Mouse (Mus musculus) heart, embryonic 14.5 days (tissue): ENCODE data around the gene Cidec. TPM values are rescaled to one million over a fixed set of nuclear protein-coding genes. Genes with fewer than 3 reads are reported as not detected.

ENCODE experiments used
- ATAC-seq: fragments of 200-750 bp; cut with Nextera tagmentation; 2 replicates; pipeline ENCODE4 v1.8.0; 2017; ENCODE audit warnings: low read depth, moderate TSS enrichment; ENCODE audit not compliant: insufficient number of reproducible peaks, insufficient read depth, low FRiP score
- H3K27ac ChIP-seq, 2 experiments: fragments of 200-500 bp in 1 of 2; fragments of 300-500 bp in 1 of 2; sonication (generic) in 1 of 2; replicated peaks in 1 of 2; 2 replicates each; pipeline ENCODE4 v1.5.1; 2012 to 2014; ENCODE audit warnings: low read depth in 2 of 2, low read length in 2 of 2, control low read depth in 1 of 2, mild to moderate bottlenecking in 1 of 2, mixed read lengths in 1 of 2; ENCODE audit not compliant: control insufficient read depth in 1 of 2, insufficient read depth in 1 of 2
- H3K27me3 ChIP-seq: fragments of 300-500 bp; sonication (generic); 2 replicates; pipeline ENCODE4 v1.6.1; 2014; ENCODE audit warnings: mild to moderate bottlenecking, low read length, control low read depth; ENCODE audit not compliant: control insufficient read depth, insufficient read depth
- H3K36me3 ChIP-seq: fragments of 300-500 bp; sonication (generic); 2 replicates; pipeline ENCODE4 v1.6.1; 2014; ENCODE audit warnings: mild to moderate bottlenecking, control low read depth, low read length, mixed read lengths; ENCODE audit not compliant: control insufficient read depth, insufficient read depth
- H3K4me1 ChIP-seq, 2 experiments: fragments of 200-500 bp in 1 of 2; fragments of 300-500 bp in 1 of 2; sonication (generic) in 1 of 2; 2 replicates each; pipeline ENCODE4 v1.6.1; 2012 to 2014; ENCODE audit warnings: low read length in 2 of 2, control low read depth in 1 of 2, mixed read lengths in 1 of 2; ENCODE audit not compliant: control insufficient read depth in 2 of 2, insufficient read depth in 2 of 2
- H3K4me2 ChIP-seq: fragments of 300-500 bp; sonication (generic); 2 replicates; pipeline ENCODE4 v1.6.1; 2014; ENCODE audit warnings: mild to moderate bottlenecking, low read length
- H3K4me3 ChIP-seq, 2 experiments: fragments of 200-500 bp in 1 of 2; fragments of 300-500 bp in 1 of 2; sonication (generic) in 1 of 2; 2 replicates each; pipeline ENCODE4 v1.5.1; 2012 to 2014; ENCODE audit warnings: low read length in 2 of 2, mild to moderate bottlenecking in 2 of 2, control low read depth in 1 of 2, low read depth in 1 of 2, moderate library complexity in 1 of 2; ENCODE audit not compliant: control insufficient read depth in 1 of 2, insufficient read depth in 1 of 2
- H3K9ac ChIP-seq: fragments of 300-500 bp; sonication (generic); 2 replicates; pipeline ENCODE4 v1.6.1; 2014; ENCODE audit warnings: mild to moderate bottlenecking, low read length
- H3K9me3 ChIP-seq: fragments of 300-500 bp; sonication (generic); 2 replicates; pipeline ENCODE4 v1.6.1; 2016; ENCODE audit warnings: low read length, control low read depth; ENCODE audit not compliant: control insufficient read depth
- WGBS: fragments of 180-500 bp; shearing (Covaris S2); extraction: QIAGEN DNeasy Blood & Tissue Kit; methylation state at CpG from one replicate; pipeline ENCODE4 v1.1.7; 2014; 5-methylcytosine and 5-hydroxymethylcytosine counted together
- polyA plus RNA-seq: library from polyadenylated mRNA; unstranded; fragments of >200 nt; fragmentation: Nextera tagmentation; extraction: Ambion mirVana; gene quantifications from 2 replicates; pipeline ENCODE4 v1.2.1, GENCODE M21; 2014

Cidec gene
- polyA plus RNA-seq, 1 experiment from 2014 or later: not detected

- Histone ChIP-seq H3K36me3 (no peaks in the 10 kb centered on the region), H3K9ac (no peak overlapping the region), H3K27ac (no peak overlapping the region), H3K4me2 (no peak overlapping the region), H3K4me1 (peaks cover 5 to 7% of the 10 kb centered on the region in 2 experiments; a peak in 1 of 4 replicates), H3K4me3 (no peak overlapping the region), H3K27me3 (peaks cover 20% of the 10 kb centered on the region; the same call in 1 of the 2 replicates), H3K9me3 (no peaks in the 10 kb centered on the region)
- WGBS: 53% methylated on average over 5 of the region's 5 CpGs
- ATAC-seq: no peak
Measured at GRCm38 (mm10) chr6:113465602-113466001, 30.0 kb upstream of the Cidec start.

GRCm38 (mm10) chr6:113464040-113464439 is 28.5 kb upstream of the Cidec start:
- ATAC-seq: no peak
- H3K9me3 ChIP-seq: no peaks in the 10 kb centered on the region
- 52% methylated on average over 7 of the region's 7 CpGs for WGBS

GRCm38 (mm10) chr6:113458635-113459034 is 23.1 kb upstream of the Cidec start:
- H3K9ac ChIP-seq: no peak overlapping the region
- no peak for ATAC-seq
- H3K4me3 ChIP-seq: no peak overlapping the region
- no peaks in the 10 kb centered on the region; a peak in 1 of 4 replicates for H3K4me1 ChIP-seq
- no peaks in the 10 kb centered on the region for H3K27me3 ChIP-seq
- no peak overlapping the region for H3K27ac ChIP-seq
- no peaks in the 10 kb centered on the region for H3K9me3 ChIP-seq
- 51% methylated on average over 10 of the region's 10 CpGs for WGBS
- no peak overlapping the region for H3K4me2 ChIP-seq
- no peaks in the 10 kb centered on the region for H3K36me3 ChIP-seq

More at GRCm38 (mm10) chr6:113464040-113464439, 28.5 kb upstream of the Cidec start:
- peaks cover 10% of the 10 kb centered on the region; the same call in 1 of the 2 replicates for H3K27me3 ChIP-seq
- H3K4me2 ChIP-seq: no peak overlapping the region
- H3K9ac ChIP-seq: no peak overlapping the region
- H3K36me3 ChIP-seq: no peaks in the 10 kb centered on the region
- H3K4me1 ChIP-seq: no peaks in the 10 kb centered on the region; a peak in 1 of 4 replicates
- H3K4me3 ChIP-seq: no peak overlapping the region
- no peak overlapping the region for H3K27ac ChIP-seq

- Histone ChIP-seq H3K4me1 (no peaks in the 10 kb centered on the region; a peak in 1 of 4 replicates), H3K27ac (no peak within 1 kb of the TSS), H3K9me3 (no peaks in the 10 kb centered on the region), H3K27me3 (no peaks in the 10 kb centered on the region), H3K36me3 (no peaks in the 10 kb centered on the region), H3K4me3 (no peak within 1 kb of the TSS), H3K4me2 (no peak within 1 kb of the TSS), H3K9ac (no peak within 1 kb of the TSS)
- no peak for ATAC-seq
- WGBS: 63% methylated on average over 10 of the region's 10 CpGs
Measured at GRCm38 (mm10) chr6:113457952-113458534, 22.5 kb upstream of the Cidec start, which contains the start of gene Il17re. Gene Il17re, plus strand, starts transcription at chr6:113458484.

GRCm38 (mm10) chr6:113455007-113455406 is 19.4 kb upstream of the Cidec start:
- Histone ChIP-seq H3K36me3 (no peaks in the 10 kb centered on the region), H3K4me3 (no peak overlapping the region), H3K27ac (no peak overlapping the region), H3K9me3 (no peaks in the 10 kb centered on the region), H3K9ac (no peak overlapping the region), H3K27me3 (no peaks in the 10 kb centered on the region), H3K4me1 (peaks cover 3 to 5% of the 10 kb centered on the region in 2 experiments), H3K4me2 (no peak overlapping the region)
- no peak for ATAC-seq
- 44% methylated on average over 5 of the region's 5 CpGs for WGBS

- peaks cover 3 to 5% of the 10 kb centered on the region in 2 experiments for H3K4me1 ChIP-seq
- no peak overlapping the region for H3K27ac ChIP-seq
- no peak overlapping the region for H3K9ac ChIP-seq
- no peak overlapping the region for H3K4me2 ChIP-seq
- 42% methylated on average over 2 of the region's 2 CpGs for WGBS
- no peaks in the 10 kb centered on the region for H3K27me3 ChIP-seq
- ATAC-seq: no peak
- no peaks in the 10 kb centered on the region for H3K9me3 ChIP-seq
- no peak overlapping the region for H3K4me3 ChIP-seq
- H3K36me3 ChIP-seq: peaks cover 19% of the 10 kb centered on the region
Measured at GRCm38 (mm10) chr6:113451839-113452238, 16.3 kb upstream of the Cidec start.

- Histone ChIP-seq H3K4me3 (no peak overlapping the region), H3K4me2 (no peak overlapping the region), H3K9me3 (no peaks in the 10 kb centered on the region), H3K27me3 (no peaks in the 10 kb centered on the region), H3K4me1 (peaks cover 8 to 12% of the 10 kb centered on the region in 2 experiments), H3K9ac (no peak overlapping the region), H3K36me3 (peaks cover 30% of the 10 kb centered on the region), H3K27ac (no peak overlapping the region)
- ATAC-seq: no peak
- WGBS: 95% methylated on average over 4 of the region's 4 CpGs
Measured at GRCm38 (mm10) chr6:113447639-113448038, 12.1 kb upstream of the Cidec start.
